Mouse (Mus musculus) liver, embryonic 15.5 days (tissue): ENCODE results near the gene Gpc4. TPM values are rescaled to one million over a fixed set of nuclear protein-coding genes. Genes with fewer than 3 reads are reported as not detected.
A peak's percentile ranks its signal among the peaks of the same experiment; 100 is the strongest.

Source experiments
- ATAC-seq: fragments of 200-750 bp; cut with Nextera tagmentation; 2 replicates; pipeline ENCODE4 v1.8.0; 2017; ENCODE audit warnings: moderate number of reproducible peaks, mild to moderate bottlenecking, moderate library complexity; ENCODE audit not compliant: insufficient read depth
- H3K27ac ChIP-seq: fragments of 300-500 bp; sonication (generic); replicated peaks from 2 replicates; pipeline ENCODE4 v1.5.1; 2015; ENCODE audit warnings: mild to moderate bottlenecking, inconsistent platforms
- H3K27me3 ChIP-seq: fragments of 300-500 bp; sonication (generic); 2 replicates; pipeline ENCODE4 v1.6.1; 2015; ENCODE audit warnings: mild to moderate bottlenecking, inconsistent platforms
- H3K36me3 ChIP-seq: fragments of 300-500 bp; sonication (generic); replicated peaks from 2 replicates; pipeline ENCODE4 v1.6.1; 2015; ENCODE audit warnings: moderate library complexity, mild to moderate bottlenecking, inconsistent platforms
- H3K4me1 ChIP-seq: fragments of 300-500 bp; sonication (generic); replicated peaks from 2 replicates; pipeline ENCODE4 v1.6.1; 2015; ENCODE audit warnings: inconsistent platforms
- H3K4me2 ChIP-seq: fragments of 300-500 bp; sonication (generic); 2 replicates; pipeline ENCODE4 v1.6.1; 2015; ENCODE audit warnings: moderate library complexity, mild to moderate bottlenecking, inconsistent platforms
- H3K4me3 ChIP-seq: fragments of 300-500 bp; sonication (generic); replicated peaks from 2 replicates; pipeline ENCODE4 v1.5.1; 2015; ENCODE audit warnings: mild to moderate bottlenecking, inconsistent platforms
- H3K9ac ChIP-seq: fragments of 300-500 bp; sonication (generic); 2 replicates; pipeline ENCODE4 v1.6.1; 2015; ENCODE audit warnings: moderate library complexity, mild to moderate bottlenecking, inconsistent platforms
- H3K9me3 ChIP-seq: fragments of 300-500 bp; sonication (generic); replicated peaks from 2 replicates; pipeline ENCODE4 v1.6.1; 2016; ENCODE audit warnings: inconsistent platforms
- WGBS: fragments of 180-500 bp; shearing (Covaris S2); methylation state at CpG from one replicate; pipeline ENCODE4 v1.1.7; 2015; ENCODE audit warnings: mixed read lengths; ENCODE audit not compliant: insufficient replicate concordance; 5-methylcytosine and 5-hydroxymethylcytosine counted together
- polyA plus RNA-seq: library from polyadenylated mRNA; unstranded; fragments of >200 nt; fragmentation: Nextera tagmentation; extraction: Ambion mirVana; gene quantifications from 2 replicates; pipeline ENCODE4 v1.2.1, GENCODE M21; 2015

Gpc4 gene
- polyA plus RNA-seq, 1 experiment from 2014 or later = 4.9 TPM

- H3K27me3 ChIP-seq = no peaks in the 10 kb centered on the region
- no peaks in the 10 kb centered on the region for H3K9me3 ChIP-seq
- peaks cover 20% of the 10 kb centered on the region; the same call in 1 of the 2 replicates for H3K4me1 ChIP-seq
- H3K9ac ChIP-seq = no peak overlapping the region
- no peak overlapping the region for H3K27ac ChIP-seq
- H3K4me3 ChIP-seq = no peak overlapping the region
- no peak overlapping the region for H3K4me2 ChIP-seq
- H3K36me3 ChIP-seq = no peaks in the 10 kb centered on the region
- no peak for ATAC-seq
Observed at GRCm38 (mm10) chrX:52145563-52145962, 19.5 kb downstream of the Gpc4 start.

GRCm38 (mm10) chrX:52144491-52144890 is 20.6 kb downstream of the Gpc4 start:
- no peak for ATAC-seq
- WGBS = 44% methylated on average over 7 of the region's 7 CpGs
- H3K4me3 ChIP-seq = no peak overlapping the region
- H3K4me1 ChIP-seq = peaks cover 20% of the 10 kb centered on the region; the same call in 1 of the 2 replicates
- no peak overlapping the region for H3K27ac ChIP-seq
- no peaks in the 10 kb centered on the region for H3K36me3 ChIP-seq
- H3K9ac ChIP-seq = no peak overlapping the region
- no peaks in the 10 kb centered on the region for H3K9me3 ChIP-seq
- no peaks in the 10 kb centered on the region for H3K27me3 ChIP-seq
- H3K4me2 ChIP-seq = peak overlapping the region; percentile 23

- ATAC-seq = no peak
- no peaks in the 10 kb centered on the region for H3K9me3 ChIP-seq
- no peaks in the 10 kb centered on the region for H3K27me3 ChIP-seq
- H3K4me1 ChIP-seq = peaks cover 13% of the 10 kb centered on the region; the same call in 1 of the 2 replicates
- no peak overlapping the region for H3K9ac ChIP-seq
- H3K36me3 ChIP-seq = no peaks in the 10 kb centered on the region
- no peak overlapping the region for H3K27ac ChIP-seq
- no peak overlapping the region for H3K4me2 ChIP-seq
- no peak overlapping the region for H3K4me3 ChIP-seq
Observed at GRCm38 (mm10) chrX:52140316-52140715, 24.7 kb downstream of the Gpc4 start.

GRCm38 (mm10) chrX:52138461-52139075 is 26.5 kb downstream of the Gpc4 start:
- Histone ChIP-seq H3K9ac (no peak overlapping the region), H3K27ac (no peak overlapping the region), H3K27me3 (no peaks in the 10 kb centered on the region), H3K4me2 (no peak overlapping the region), H3K9me3 (no peaks in the 10 kb centered on the region), H3K4me3 (no peak overlapping the region), H3K4me1 (no peaks in the 10 kb centered on the region), H3K36me3 (no peaks in the 10 kb centered on the region)
- 58% methylated on average over 2 of the region's 2 CpGs for WGBS
- ATAC-seq = no peak

- H3K27ac ChIP-seq = no peak overlapping the region
- ATAC-seq = no peak
- H3K4me1 ChIP-seq = no peaks in the 10 kb centered on the region
- no peak overlapping the region for H3K9ac ChIP-seq
- 71% methylated on average over 5 of the region's 5 CpGs for whole genome bisulfite sequencing
- no peaks in the 10 kb centered on the region for H3K9me3 ChIP-seq
- H3K36me3 ChIP-seq = no peaks in the 10 kb centered on the region
- no peak overlapping the region for H3K4me2 ChIP-seq
- H3K4me3 ChIP-seq = no peak overlapping the region
- no peaks in the 10 kb centered on the region for H3K27me3 ChIP-seq
Observed at GRCm38 (mm10) chrX:52138033-52138432, 27.0 kb downstream of the Gpc4 start.

GRCm38 (mm10) chrX:52136525-52136924 is 28.5 kb downstream of the Gpc4 start:
- H3K9ac ChIP-seq = no peak overlapping the region
- no peaks in the 10 kb centered on the region for H3K27me3 ChIP-seq
- no peak overlapping the region for H3K27ac ChIP-seq
- H3K4me2 ChIP-seq = no peak overlapping the region
- H3K9me3 ChIP-seq = no peaks in the 10 kb centered on the region
- H3K4me1 ChIP-seq = no peaks in the 10 kb centered on the region
- no peak overlapping the region for H3K4me3 ChIP-seq
- no peak for ATAC-seq
- H3K36me3 ChIP-seq = no peaks in the 10 kb centered on the region
- 74% methylated on average over 5 of the region's 5 CpGs for WGBS

- H3K9me3 ChIP-seq = no peaks in the 10 kb centered on the region
- no peaks in the 10 kb centered on the region for H3K4me1 ChIP-seq
- H3K4me2 ChIP-seq = no peak overlapping the region
- H3K36me3 ChIP-seq = no peaks in the 10 kb centered on the region
- H3K27ac ChIP-seq = no peak overlapping the region
- no peak for ATAC-seq
- no peak overlapping the region for H3K9ac ChIP-seq
- 68% methylated on average over 1 of the region's 1 CpGs for WGBS
- no peaks in the 10 kb centered on the region for H3K27me3 ChIP-seq
- H3K4me3 ChIP-seq = no peak overlapping the region
Observed at GRCm38 (mm10) chrX:52129604-52130003, 35.4 kb downstream of the Gpc4 start.

GRCm38 (mm10) chrX:52128794-52129193 is 36.3 kb downstream of the Gpc4 start:
- 73% methylated on average over 4 of the region's 4 CpGs for WGBS
- Histone ChIP-seq H3K4me3 (no peak overlapping the region), H3K9me3 (no peaks in the 10 kb centered on the region), H3K9ac (no peak overlapping the region), H3K4me2 (no peak overlapping the region), H3K4me1 (no peaks in the 10 kb centered on the region), H3K27me3 (no peaks in the 10 kb centered on the region), H3K36me3 (no peaks in the 10 kb centered on the region), H3K27ac (no peak overlapping the region)
- no peak for ATAC-seq

- peak; percentile 85 for ATAC-seq
- 39% methylated on average over 5 of the region's 5 CpGs for WGBS
- Histone ChIP-seq H3K27me3 (no peaks in the 10 kb centered on the region), H3K4me1 (no peaks in the 10 kb centered on the region), H3K9me3 (no peaks in the 10 kb centered on the region), H3K4me3 (no peak overlapping the region), H3K36me3 (no peaks in the 10 kb centered on the region), H3K27ac (0 out of 2 replicates have a peak overlapping the region, but pooled peaks have one; percentile 7), H3K9ac (no peak overlapping the region), H3K4me2 (no peak overlapping the region)
Observed at GRCm38 (mm10) chrX:52113651-52114050, 51.4 kb downstream of the Gpc4 start.

GRCm38 (mm10) chrX:52109663-52110062 is 55.4 kb downstream of the Gpc4 start:
- H3K4me3 ChIP-seq = no peak overlapping the region
- no peaks in the 10 kb centered on the region for H3K27me3 ChIP-seq
- H3K36me3 ChIP-seq = no peaks in the 10 kb centered on the region
- no peak overlapping the region for H3K4me2 ChIP-seq
- no peak overlapping the region for H3K9ac ChIP-seq
- no peak for ATAC-seq
- 29% methylated on average over 2 of the region's 2 CpGs for WGBS
- H3K4me1 ChIP-seq = no peaks in the 10 kb centered on the region
- no peaks in the 10 kb centered on the region for H3K9me3 ChIP-seq
- no peak overlapping the region for H3K27ac ChIP-seq

- Histone ChIP-seq H3K4me2 (no peak overlapping the region), H3K27me3 (no peaks in the 10 kb centered on the region), H3K4me1 (no peaks in the 10 kb centered on the region), H3K9ac (no peak overlapping the region), H3K9me3 (no peaks in the 10 kb centered on the region), H3K4me3 (no peak overlapping the region), H3K36me3 (no peaks in the 10 kb centered on the region), H3K27ac (no peak overlapping the region)
- ATAC-seq = no peak
- 67% methylated on average over 1 of the region's 1 CpGs for WGBS
Observed at GRCm38 (mm10) chrX:52108966-52109365, 56.1 kb downstream of the Gpc4 start.

- Histone ChIP-seq H3K4me1 (peaks cover 19% of the 10 kb centered on the region), H3K9ac (no peak overlapping the region), H3K27ac (no peak overlapping the region), H3K4me3 (no peak overlapping the region), H3K4me2 (no peak overlapping the region), H3K36me3 (no peaks in the 10 kb centered on the region), H3K9me3 (no peaks in the 10 kb centered on the region), H3K27me3 (no peaks in the 10 kb centered on the region)
- WGBS = 82% methylated on average over 1 of the region's 1 CpGs
- ATAC-seq = no peak
Observed at GRCm38 (mm10) chrX:52103771-52104170, 61.3 kb downstream of the Gpc4 start.
